Mouse (Mus musculus) common myeloid progenitor, adult 5-6 weeks (primary cell): ENCODE measurements around the gene Tmed1. TPM values are rescaled to one million over a fixed set of nuclear protein-coding genes. Genes with fewer than 3 reads are reported as not detected.
"Not testable (repeated sequence)": the region's sequence is repeated elsewhere in the genome, so short reads cannot be mapped to it uniquely, and the experiment has no call there.

Experiments
- ATAC-seq: replicated peaks from 2 replicates; pipeline ENCODE4 v1.8.0; 2016; ENCODE audit warnings: low read depth, mild to moderate bottlenecking, moderate TSS enrichment, inconsistent platforms; ENCODE audit not compliant: poor library complexity, severe bottlenecking
- total RNA-seq: library from RNA; stranded (forward); fragments of 200-1000, 187-1606 nt; gene quantifications from 2 replicates; pipeline ENCODE4 v1.2.3, GENCODE M21; 2017

Gene Tmed1
- 13.8 and 17.1 TPM in 2 replicates for total RNA-seq

DNA sequence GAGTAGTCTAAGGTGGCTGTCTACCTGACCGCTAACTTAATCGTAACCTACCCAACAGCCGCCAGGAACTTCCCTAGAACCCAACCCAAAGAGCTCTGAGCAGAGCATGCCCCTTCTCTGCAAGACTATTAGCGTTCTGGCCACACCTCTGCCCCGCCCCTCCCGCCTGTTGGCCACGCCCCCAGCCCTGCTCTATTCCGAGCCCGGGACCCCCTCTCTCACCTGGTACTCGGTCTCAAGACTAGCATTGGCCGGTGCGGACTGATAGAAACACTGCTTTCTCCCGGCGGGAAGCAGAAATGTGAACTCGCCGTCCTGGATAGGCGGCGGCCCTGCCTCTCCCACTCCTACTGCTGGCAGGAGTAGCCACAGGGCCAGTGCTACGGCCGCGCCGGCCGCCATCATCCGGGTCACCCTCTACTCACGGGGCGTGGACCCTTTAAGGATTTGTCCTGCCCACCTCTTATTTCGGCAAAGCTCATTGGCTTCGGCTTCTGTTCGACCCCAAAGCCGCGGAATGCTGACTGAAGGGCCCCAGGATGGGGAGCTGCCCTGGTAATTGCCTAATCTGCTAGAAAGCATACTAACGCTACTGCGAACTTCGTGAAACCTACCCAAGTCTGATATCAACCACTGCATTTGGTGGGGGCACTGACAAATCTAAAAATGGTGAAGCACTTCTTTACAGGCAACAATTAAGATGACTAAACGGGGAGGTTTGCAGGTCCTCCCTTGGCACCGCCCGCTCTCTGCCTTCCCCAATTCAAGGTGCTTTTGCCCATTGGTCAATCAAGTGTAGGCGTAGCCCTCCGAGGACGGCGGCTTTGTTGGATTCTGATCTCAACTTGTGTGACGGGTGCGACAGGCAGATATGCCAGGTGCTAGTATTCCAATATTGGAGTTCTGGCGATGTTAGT is at the start of gene Tmed1:
Tmed1 (minus strand) TSS at position 481 of the 917 bp plus-strand sequence.
- ATAC-seq: peak; percentile 91

DNA sequence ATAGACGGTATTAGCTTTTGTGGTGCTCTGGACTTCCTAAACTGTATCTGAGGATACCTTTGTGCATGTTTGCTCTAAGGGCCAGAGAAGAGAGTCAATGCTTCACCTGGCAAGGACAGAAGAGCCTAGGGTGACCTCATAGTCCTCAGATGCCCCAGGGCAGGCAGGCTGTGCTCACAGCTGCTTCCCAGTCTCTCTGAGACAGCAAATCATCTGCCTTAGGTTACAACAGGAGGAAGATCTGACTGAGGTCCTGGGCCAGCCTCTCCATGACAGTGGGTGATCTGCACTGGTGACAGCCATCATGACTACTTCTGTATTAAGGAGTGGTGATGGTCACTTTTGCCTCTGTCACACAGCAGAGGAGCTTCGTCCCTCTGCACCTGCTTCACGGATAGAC is 49.1 kb upstream of the Tmed1 start:
- ATAC-seq: no peak

DNA sequence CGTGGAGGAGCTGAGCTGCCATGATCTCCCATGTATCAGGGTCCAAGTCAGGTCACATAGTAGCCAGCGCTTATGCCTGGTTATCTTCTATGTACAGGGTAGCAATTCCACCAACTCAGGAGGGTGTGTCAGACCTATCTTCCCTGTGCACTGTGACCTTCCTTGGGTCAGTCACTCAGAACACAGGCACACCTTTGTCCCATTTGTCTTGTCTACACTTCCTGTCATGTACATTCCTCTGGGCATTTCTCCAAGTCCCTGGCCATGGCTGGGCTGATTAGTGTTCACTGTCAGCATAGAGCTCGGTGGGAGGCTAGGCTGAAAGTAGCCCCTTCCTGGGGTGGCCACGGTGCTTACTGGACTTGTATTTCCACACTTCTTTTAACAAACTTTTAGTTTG is 48.3 kb upstream of the Tmed1 start:
- peak; percentile 72 for ATAC-seq

DNA sequence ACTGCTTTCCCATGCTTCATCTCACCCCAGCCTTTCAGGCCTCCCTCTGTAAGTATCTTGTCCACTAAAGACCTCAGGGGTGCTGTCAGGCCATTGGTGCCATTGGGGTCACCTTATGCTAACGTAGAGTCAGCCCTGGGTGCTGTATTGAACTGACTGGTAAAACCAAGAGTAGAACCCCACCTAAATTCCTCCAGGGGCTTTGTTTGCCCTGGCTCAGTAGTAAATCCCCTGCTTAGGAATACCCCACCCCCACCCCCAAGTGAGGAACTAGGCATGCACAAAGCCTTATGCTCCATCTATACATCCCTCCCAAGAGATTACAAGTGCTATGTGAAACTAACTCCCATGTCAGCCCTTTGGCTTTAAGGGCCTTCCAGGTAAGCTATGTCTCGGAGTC is 47.5 kb upstream of the Tmed1 start:
- ATAC-seq: no peak

DNA sequence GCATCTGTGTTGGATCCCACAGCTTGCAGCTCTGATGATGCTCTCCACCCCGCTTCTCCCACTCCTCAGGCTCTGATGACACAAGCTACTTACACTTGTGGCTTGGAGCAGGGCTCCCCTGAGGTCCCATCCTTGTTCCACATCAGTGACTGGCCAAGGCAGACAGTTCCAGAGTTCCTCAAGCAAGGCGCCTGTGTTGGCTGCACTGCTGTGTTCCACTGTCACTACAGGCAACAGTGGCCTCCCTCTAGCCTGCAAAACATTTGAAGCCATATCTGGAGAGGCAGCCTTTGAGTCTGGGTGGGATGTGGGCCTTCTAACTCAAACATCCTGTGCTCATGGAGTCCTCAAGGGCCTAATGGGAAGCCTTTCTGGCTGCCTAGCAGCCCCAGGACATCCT is 46.9 kb upstream of the Tmed1 start:
- ATAC-seq: no peak

DNA sequence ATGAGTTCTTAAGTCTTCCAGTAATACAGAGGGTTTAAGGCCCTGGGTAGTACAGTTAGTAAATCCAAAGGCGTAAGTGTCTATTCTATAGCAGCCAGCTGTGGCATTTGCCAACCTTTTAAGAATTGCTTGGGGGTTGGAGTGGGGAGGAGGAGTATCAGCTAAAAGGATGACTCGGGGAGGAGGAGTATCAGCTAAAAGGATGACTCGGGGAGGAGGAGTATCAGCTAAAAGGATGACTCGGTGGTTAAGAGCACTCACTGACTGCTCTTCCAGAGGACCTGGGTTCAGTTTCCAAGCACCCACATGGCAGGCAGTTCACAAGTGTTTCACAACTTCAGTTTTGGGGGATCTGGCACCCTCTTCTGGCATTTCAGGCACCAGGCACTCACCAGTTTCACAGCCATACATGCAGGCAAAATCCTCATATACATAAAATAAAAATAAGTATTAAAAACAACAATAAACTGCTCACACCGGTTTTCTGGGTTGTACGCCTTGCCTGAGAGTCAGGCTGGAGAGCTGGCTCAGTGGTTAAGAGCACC is 45.2 kb upstream of the Tmed1 start:
- ATAC-seq: no peak

DNA sequence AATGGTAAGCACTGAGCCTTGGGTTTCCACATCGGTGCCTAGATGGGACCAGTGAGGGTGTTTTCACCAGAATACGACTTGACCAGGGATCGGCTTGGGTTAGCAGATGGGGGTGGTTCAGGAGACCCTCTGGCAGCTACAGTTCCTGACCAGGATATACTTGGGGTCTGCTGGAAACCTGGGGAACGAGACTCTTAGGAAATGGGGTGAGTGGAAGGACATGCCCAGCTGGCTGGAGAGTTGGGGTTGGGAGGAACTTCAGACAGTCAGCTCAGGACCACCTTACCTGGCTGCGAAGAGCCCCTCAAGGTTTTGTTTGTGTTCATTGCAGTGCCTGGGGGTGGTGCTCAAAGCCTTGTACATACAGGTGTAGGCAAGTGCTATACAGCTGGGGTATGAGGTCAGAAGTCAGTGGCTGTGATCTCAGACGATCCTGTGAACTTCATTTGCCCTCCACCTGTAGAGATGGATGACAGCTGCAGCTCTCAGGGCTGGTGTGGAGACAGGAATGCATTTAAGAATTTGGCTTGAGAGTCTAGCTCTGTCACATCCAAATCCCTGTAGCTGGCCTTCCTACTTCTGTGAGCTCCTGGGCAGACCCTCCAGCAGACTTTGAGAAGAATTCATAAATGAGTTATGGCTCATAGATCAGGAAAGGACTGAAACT is 43.7 kb upstream of the Tmed1 start:
- ATAC-seq: no peak

DNA sequence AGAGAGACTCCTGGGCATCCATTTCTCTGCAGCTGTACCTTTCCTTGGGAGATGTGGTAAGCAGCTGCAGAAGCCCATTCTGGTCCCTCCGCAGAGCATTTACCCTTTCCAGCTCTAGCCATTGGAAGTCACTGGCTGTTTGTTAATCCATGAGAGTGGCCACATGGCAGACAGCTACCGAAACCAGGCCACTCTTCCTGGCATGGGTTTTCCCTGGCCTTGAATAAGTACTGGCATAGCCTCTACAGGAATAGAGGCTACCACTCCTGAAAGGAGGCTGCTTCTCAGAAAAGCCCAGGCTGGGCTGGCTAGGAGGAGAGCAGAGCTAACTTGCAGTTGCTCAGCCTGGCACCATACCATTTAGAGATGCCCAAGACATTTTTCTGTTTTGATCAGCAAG is 41.0 kb upstream of the Tmed1 start:
- no peak for ATAC-seq

DNA sequence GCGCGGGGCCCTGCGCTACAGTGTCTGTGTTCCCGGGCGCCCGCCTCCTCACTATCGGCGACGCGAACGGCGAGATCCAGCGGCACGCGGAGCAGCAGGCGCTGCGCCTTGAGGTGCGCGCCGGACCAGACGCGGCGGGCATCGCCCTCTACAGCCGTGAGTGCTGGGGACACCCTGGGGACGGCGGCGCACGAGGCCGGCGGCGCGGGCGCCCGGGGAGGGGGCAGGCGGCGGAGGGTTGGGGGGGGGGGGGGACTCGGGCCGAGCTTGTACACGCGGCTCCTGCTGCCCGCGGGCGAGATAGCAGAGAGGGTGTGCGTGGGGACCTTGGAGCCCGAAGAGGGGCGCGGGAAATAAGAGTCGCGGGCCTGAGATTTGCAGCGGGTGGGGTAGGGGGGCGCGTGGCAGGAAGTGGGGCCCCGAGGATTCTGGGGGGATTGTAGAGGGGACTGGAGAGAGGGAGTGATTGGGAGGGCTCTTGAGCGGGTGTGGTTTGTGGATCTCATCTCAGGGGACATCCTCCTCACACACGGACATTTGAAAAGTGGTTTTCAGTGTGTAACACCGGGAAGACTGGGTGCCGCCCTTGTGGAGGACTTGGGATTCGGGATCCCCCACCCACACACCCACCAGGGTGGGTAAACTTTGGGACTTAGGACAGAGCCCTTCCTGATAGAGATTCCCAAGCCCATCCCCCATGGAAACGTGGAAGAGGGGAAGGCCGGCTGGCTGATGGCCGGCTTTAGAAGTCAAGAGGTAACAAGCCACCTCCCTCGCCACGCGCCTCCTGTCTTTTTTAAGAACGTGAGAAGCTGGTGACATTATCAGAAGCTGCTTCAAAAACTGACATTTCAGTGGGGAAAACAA is 37.3 kb upstream of the Tmed1 start:
- no peak for ATAC-seq

DNA sequence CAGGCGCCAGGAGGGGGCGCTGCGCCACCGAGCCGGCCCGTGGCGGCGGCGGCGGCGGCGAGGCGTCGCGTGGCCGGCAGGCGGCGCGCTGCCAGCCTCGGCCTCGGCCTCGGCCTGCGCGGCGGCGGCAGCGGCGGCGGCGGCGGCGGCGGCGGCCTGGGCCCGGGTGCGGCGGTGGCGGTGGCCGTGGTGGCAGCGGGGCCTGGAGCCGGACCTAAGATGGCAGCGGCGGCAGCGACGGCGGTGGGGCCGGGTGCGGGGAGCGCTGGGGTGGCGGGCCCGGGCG is 36.7 kb upstream of the Tmed1 start, which contains the start of gene Carm1:
Carm1 (plus strand) TSS at position 106 of the 286 bp plus-strand sequence.
- no peak for ATAC-seq

DNA sequence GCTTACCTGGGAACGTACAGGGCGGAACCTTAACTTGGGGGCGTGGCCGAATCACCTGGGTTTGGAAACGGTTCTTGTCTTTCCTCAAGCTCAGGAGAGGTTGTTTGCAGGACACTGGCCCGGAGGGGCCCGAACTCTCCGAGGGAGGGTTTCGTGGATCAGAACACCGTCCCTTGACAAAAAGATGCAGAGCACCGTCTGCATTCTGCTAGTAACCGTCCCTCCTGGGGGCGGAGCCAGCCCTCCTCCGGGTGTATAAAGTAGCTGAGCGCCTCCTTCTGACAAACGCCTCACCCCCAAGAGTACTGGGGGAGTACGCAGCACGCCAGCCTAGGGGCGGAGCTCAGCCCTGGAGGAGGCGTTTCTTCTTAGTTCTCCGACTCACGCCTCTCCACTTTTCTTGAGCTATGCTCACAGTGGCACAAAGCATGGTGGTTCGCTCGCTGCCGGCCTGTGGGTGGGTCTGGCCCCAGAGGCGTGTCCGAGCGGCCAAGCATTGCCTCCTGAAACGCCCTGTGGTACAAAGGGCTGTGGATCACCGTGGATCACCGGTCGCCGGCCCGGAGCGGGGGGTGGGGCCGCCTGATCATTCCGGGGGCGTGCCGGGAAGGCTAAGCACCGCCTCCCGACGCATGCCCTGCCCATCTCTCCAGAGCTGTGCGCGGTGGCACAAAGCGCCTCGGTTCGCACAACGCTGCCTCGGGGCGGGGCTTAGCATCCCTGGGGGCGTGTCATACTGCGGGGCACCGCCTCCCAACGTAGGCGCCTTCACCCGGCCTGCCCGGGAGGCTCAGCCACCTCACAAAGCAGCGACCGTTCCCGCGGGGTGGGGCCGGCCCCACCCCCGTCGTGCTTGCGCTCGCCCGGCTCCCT is 36.1 kb upstream of the Tmed1 start:
- peak; percentile 88 for ATAC-seq

DNA sequence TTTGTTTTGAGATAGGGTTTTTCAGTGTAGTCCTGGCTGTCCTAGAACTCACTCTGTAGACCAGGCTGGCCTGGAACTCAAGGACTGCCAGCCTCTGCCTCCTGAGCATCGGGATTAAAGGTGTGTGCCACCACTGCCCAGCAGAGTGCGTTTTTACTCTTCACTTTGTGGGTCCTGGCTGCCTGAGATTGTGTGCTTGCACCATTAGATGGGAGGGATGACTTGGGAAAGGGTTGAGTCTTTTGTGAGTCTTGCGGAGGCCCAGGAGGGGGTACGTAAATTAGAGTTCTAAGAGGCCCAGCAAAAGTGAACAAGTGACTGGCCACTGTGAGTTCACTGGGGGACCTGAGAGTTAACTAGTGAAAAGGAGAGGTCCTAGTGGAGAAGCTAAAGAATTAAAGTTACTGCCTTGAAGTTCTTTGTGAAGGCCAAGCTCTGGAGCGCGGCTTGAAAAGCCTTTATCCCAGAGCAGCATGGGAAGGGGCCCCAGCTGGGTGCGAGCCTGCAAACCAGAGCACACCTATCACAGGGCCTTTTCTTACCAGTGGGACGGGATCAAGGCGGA is 35.4 kb upstream of the Tmed1 start:
- ATAC-seq: peak; percentile 40

DNA sequence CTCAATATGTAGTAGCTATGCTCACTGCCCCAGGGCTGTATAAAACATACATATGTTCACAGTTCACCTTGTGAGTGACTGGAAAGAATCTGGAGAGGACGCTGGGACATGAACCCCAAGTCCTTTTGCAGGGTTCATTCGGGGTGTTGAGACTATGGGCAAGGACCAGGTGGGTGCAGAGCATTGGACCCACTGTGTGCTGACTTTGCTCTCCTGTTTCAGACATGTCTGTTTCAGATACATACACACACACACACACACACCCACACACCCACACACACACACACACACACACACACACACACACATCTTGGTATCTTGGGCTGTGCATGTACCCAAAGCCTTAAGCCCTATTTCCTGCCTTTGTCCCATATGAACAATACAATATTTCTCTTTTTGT is 31.9 kb upstream of the Tmed1 start:
- ATAC-seq: not testable (repeated sequence)

DNA sequence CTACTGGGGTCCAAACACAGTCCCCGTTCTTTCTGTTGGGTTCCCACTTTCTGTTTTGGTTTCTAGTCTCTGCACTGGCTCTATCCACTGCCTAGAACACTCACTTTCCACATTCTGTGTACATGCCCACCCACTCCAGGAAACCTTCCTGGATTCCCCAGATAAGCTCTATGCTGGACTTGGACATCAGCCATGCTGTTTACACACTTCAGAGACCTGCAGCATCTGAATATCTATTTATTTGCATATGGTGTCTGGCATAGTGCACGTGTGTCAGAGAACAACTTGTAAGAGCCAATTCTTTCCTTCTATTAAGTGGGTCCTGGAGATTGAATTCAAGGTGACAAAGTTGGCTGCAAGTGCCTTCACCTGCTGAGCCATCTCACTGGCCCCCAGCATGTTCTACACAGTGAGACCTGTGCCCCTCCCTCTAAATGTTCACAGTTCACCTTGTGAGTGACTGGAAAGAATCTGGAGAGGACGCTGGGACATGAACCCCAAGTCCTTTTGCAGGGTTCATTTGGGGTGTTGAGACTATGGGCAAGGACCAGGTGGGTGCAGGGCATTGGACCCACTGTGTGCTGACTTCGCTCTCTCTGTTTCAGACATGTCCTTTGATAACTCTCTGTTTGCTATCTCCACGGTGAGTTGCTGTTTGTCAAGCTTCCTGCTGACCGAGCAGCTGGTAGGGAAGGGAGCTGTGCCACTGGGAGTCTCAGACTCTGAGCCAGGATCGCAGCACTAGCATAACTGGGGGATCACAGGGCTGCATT is 30.1 kb upstream of the Tmed1 start:
- peak; percentile 30; the same call in 1 of the 2 replicates for ATAC-seq

DNA sequence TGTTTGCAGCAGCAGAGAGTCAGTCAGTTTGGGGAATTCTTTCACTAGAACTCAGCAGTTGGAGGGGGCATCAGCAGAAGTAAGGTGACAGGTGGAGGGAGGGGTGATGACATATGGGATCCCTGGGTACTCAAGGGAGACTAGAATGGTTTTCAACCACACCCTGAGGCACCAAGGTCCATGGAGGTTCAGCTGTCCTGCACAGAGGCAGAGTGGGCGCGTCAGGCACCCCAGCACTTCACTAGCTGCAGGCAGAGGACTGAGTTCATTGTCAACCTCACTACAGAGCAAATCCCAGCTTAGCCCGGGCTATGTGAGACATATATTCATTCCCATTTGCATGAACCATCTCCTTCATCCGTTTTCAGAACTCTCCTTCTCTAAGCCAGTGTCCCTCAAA is 27.0 kb upstream of the Tmed1 start:
- no peak for ATAC-seq

DNA sequence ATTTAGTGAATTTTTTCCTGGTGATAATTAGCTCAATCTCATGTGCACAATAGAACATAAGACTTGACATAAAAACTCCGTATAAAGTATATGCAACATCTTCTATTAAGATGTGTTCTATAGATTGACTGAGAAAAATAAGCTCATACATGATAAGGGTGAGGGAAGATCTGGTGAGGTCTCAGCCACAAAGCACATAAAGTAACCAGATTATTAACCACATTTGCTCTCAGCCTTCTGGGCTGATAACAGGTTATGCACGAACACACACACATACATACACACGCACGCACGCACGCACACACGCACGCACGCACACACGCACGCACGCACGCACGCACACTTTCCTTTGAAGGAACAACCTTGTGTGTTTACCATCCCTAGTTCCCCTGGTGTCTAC is 26.4 kb upstream of the Tmed1 start:
- ATAC-seq: no peak

DNA sequence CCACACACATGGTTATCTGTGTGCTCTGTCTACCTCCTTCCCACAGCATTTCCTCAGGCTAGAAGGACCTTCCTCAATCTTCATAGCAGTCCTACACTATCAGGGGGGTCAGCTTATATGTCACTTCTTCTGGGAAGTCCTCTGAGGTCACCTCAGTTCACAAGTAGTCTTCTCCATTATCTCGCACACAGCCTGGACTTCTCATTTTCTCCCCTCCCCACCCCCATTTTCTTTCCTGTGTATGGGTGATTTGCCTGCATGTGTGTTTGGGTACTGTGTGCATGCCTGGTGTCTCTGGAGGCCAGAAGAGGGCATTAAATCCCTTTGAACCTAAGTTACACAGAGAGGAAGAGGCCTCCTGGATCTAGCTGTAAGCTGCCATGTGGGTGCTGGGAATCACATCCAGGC is 17.9 kb upstream of the Tmed1 start:
- ATAC-seq: peak; percentile 61

DNA sequence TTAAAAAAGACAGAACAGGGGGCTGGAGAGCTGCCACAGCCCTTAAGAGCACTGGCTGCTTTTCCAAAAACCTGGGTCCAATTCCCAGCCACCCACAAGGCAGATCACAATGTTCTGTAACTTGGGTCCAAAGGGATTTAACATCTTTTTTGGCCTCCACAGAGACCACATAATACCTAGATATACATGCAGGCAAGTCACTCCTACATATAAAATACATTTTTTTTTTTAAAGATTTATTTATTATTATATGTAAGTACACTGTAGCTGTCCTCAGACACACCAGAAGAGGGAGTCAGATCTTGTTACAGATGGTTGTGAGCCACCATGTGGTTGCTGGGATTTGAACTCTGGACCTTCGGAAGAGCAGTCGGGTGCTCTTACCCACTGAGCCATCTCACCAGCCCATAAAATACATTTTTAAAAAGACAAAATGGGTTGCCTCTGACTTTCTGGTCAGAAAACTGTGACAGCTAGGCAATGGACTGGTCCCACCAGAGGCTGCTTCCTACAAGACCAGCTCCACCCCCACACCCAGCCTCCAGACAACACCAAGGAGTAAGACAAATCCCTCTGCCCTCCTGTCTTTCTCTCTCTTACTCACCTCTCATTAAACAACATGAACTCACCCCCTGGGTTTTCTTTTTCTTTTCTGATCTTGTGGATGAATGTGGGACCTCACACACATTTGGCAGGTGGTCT is 17.2 kb upstream of the Tmed1 start:
- ATAC-seq: no peak
